Mouse (Mus musculus): ENCODE results near the gene Pml. TPM values are rescaled to one million over a fixed set of nuclear protein-coding genes. Genes with fewer than 3 reads are reported as not detected.

Gene Pml
- polyA plus RNA-seq, 1 experiment from 2014 or later, result 37.1 TPM

DNA sequence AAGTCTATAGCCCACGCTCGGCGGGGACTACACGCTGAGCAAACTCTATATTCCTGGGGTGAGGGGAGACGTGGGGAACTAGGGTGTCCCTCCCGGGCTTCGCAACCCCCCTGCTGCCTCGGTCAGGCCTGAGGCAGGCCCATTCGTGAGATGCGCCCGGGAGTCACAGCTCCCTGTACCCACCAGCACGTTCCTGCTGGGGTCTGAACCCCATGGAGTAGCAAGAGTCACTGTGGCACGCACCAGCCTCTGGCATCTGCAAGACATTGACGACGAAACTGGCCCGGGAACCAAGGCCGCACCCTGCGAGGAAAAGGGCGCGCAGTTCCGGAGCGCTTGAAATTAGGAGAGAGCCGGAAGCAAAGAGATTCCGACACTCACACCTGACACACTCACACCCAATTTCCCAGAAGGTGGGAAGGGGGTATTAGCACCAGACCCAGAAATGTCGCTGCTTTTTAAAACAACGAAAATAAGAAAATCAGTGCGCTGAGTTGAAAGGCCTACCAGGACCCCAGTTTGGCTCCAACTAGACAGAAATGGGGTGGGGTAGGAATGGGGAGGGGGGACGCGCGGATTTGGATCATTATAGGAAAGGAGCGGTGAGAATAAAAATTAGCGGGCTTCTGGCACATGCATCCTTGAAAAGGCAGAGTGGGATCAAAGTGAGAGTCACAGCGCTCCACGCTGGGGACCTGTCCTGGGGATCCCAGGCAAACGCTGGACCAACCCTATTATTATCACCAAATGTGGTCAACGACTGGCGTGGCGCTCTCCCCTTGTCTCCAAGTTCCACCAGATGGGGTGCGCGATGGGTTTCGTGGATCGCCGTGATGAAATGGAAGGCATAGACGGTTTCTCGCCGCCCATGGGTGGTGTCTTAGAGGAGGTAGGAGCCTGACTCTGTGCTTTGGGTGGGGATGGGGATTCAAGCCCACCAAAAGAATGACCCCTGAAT, 52.7 kb downstream of the Pml start:
- no peaks in the 10 kb centered on the region for H3K36me3 ChIP-seq (ENCODE audit: inconsistent target)

DNA sequence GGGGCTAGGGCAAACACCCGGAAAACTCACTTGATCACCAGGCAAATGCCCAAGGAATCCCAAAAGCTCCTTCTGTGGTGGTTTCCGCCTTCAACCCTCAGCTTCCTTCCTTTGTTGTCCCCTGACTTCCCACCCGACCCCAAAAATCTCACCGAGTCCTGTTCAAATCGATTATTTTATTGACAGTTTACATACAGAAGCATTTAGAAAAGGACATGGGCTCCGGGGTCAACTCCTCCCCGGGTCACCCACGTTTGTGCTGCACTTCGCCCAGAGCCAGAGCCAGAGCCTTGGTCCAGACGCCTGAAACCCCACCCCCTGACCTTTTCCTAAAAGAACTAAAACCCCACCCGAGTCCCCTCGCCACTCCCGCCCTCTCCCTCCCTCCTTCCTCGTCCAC, 53.4 kb downstream of the Pml start:
- Histone ChIP-seq H3K36me3 (ENCODE audit: inconsistent target) (no peaks in the 10 kb centered on the region), H3K27ac (no peak overlapping the region), H3K79me2 (ENCODE audit: inconsistent target) (no peaks in the 10 kb centered on the region), H3K4me3 (ENCODE audit: inconsistent target) (no peak overlapping the region)
- WGBS (ENCODE audit: missing documents), result 3% methylated on average over 14 of the region's 14 CpGs

More for the DNA sequence above, 52.7 kb downstream of the Pml start:
- H3K79me2 ChIP-seq (ENCODE audit: inconsistent target), result no peaks in the 10 kb centered on the region
- no peak overlapping the region for H3K4me3 ChIP-seq (ENCODE audit: inconsistent target)
- no peak overlapping the region for H3K27ac ChIP-seq
- WGBS (ENCODE audit: missing documents), result 6% methylated on average over 45 of the region's 46 CpGs

DNA sequence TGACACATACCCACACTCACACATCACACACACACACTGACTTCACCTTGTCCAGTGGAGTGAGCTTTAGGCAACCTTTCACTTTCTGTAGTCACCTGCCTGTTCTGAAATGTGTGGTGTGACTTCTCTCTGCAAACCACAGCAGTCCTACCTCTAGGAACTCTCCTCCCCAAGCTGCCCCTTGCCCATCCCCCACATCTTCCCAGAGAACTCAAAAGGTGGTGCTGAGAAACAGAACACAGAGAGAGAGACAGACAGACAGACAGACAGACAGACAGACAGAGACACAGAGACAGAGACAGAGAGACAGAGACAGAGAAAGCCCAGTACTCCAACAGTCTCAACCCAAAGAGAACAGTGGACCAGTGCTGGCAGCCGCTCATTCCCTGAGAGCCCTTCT, 53.9 kb downstream of the Pml start:
- no peaks in the 10 kb centered on the region for H3K79me2 ChIP-seq (ENCODE audit: inconsistent target)
- no peak overlapping the region for H3K27ac ChIP-seq
- no peak overlapping the region for H3K4me3 ChIP-seq (ENCODE audit: inconsistent target)
- WGBS (ENCODE audit: missing documents), result 45% methylated on average over 1 of the region's 1 CpGs
- H3K36me3 ChIP-seq (ENCODE audit: inconsistent target), result no peaks in the 10 kb centered on the region

DNA sequence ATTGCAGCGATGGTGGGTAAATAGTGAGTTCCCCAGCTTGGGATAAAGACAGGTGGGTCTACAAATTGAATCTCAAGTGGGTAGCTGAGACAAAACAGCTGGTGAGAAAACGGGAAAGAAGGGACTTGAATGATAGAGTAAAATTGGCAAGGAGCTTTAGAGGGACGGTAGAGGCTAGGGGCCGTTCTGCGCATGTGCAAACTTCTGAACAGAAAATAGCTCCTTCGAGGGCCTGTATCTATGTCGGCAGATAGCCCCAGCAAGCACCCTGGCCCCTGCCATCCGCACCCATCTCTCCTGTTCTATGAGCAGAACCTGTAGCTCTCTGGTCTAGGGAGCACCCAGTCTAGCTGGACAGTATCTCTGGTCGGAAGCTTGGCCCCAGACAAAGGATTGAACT, 55.4 kb downstream of the Pml start:
- H3K79me2 ChIP-seq (ENCODE audit: inconsistent target), result no peaks in the 10 kb centered on the region
- 85% methylated on average over 9 of the region's 9 CpGs for WGBS (ENCODE audit: missing documents)

DNA sequence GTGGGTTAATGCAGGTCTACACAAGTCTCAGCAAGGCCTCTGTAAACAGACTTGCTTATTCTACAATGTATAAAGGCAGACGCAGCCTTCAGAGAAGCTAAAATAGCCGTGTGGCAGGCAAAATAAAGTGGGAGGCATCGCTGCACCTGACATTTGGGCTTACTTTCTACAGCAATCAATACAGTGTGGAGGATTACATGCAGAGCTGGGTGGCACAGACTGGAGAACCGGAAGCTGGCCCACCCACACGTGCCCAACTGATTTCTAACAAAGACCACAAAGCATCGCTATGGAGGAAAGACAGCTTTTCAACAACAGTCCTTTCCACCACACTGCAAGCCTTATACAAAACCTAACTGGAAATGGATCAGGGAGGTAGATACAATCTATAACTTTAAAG, 65.1 kb downstream of the Pml start:
- no peaks in the 10 kb centered on the region for H3K79me2 ChIP-seq (ENCODE audit: inconsistent target)
- H3K27ac ChIP-seq, result no peak overlapping the region
- H3K36me3 ChIP-seq (ENCODE audit: inconsistent target), result no peaks in the 10 kb centered on the region
- WGBS (ENCODE audit: missing documents), result 74% methylated on average over 6 of the region's 6 CpGs
- H3K4me3 ChIP-seq (ENCODE audit: inconsistent target), result no peak overlapping the region

More for the DNA sequence above, 55.4 kb downstream of the Pml start:
- Histone ChIP-seq H3K36me3 (ENCODE audit: inconsistent target) (no peaks in the 10 kb centered on the region), H3K4me3 (ENCODE audit: inconsistent target) (no peak overlapping the region), H3K27ac (no peak overlapping the region)

DNA sequence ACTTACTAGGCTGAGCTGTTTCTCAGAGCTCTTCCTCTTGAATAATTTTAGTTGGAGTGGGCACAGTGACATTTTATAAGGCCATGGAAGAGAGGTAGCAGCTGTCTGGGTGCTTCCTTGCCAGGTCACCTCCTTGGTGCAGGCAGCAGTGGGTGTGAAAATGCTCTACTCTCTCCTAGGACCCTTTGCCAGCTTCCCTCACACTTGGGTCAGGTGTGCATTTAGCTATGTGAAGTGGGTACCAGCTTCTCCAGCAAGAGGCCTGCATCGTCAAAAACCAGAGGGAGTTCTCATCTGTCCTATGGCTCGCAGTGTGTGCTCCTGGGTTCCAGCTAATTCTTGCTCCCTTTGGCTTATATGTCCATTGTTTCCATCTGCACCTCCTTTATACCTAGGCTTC, 70.2 kb downstream of the Pml start:
- no peaks in the 10 kb centered on the region for H3K79me2 ChIP-seq (ENCODE audit: inconsistent target)
- H3K27ac ChIP-seq, result no peak overlapping the region
- no peak overlapping the region for H3K4me3 ChIP-seq (ENCODE audit: inconsistent target)
- H3K36me3 ChIP-seq (ENCODE audit: inconsistent target), result no peaks in the 10 kb centered on the region
- 100% methylated on average over 2 of the region's 2 CpGs for WGBS (ENCODE audit: missing documents)

DNA sequence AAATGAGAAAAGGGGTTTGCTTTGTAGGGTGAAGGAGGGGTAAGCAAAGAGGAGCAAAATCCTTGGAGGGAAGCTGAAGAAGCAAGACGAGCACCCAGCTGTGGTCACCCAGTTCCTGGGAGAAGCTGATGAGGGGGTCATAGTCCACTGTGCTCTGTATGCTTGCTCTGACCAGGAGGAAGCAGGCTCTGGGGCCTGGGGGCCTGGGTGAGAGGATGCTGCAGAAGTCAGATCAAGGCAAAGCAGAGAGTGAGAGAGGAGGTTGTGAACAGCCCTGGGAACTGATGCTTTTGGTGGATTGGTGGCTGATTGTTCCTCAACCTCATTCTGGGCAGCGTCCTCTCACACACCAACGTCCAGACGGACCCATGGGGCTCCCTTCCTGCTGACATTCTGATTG, 72.4 kb downstream of the Pml start:
- WGBS (ENCODE audit: missing documents), result 88% methylated on average over 4 of the region's 4 CpGs
- H3K27ac ChIP-seq, result no peak overlapping the region
- no peak overlapping the region for H3K4me3 ChIP-seq (ENCODE audit: inconsistent target)
- H3K79me2 ChIP-seq (ENCODE audit: inconsistent target), result no peaks in the 10 kb centered on the region
- H3K36me3 ChIP-seq (ENCODE audit: inconsistent target), result no peaks in the 10 kb centered on the region

DNA sequence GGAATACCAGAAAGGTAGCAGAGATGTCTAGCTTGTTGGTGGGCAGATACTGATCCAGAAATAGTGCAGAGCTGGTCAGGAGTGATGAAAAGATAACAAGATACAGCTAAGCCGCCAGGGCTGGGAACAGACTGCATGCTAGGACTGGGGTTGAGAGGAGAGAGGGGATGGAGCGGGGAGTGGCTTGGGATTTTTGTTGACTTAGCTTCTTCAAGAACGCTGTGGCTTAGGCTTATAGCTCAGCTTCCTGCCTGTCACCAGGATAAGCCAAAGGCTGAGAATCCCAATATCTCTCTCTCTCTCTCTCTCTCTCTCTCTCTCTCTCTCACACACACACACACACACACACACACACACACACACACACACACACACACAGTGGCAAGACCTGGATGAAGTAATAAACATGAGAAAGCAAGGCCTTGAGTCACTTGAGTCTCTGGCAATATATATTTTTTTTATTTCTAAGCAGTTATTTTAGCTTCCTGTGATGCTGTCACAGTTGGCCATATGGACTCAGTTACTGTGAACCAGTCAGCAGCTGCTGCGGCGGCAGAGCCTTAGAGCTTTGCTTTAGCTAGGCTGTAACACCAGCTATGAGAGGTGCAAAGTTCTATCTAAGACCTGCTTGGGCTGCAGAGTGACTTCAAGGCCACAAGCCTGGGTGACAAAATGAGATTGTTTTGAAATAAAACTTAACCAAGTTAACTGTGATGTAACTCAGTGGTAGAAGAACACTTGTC, 73.7 kb downstream of the Pml start:
- WGBS (ENCODE audit: missing documents), result 95% methylated on average over 5 of the region's 5 CpGs

DNA sequence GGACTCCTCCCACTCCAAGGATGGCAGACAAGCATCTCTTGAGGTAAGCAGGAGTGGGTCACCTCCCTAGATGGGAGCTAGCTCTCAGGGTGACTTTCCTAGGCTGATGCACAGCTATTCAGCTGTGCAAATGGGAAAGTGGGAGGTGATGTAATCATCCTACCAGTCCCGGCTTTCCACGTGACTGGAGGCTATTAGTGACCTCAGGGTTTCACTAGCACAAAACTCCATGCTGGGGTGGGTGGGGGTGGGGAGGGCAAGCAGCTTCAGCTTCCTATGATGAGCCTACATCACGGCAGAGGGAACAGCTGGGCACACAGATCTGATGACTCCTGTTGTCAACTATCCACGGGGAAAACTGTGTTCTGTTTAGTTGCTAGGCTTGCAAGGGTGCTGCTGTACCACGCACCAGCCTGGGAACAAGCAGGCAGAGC, 74.8 kb downstream of the Pml start:
- no peaks in the 10 kb centered on the region for H3K79me2 ChIP-seq (ENCODE audit: inconsistent target)
- no peak overlapping the region for H3K27ac ChIP-seq
- H3K36me3 ChIP-seq (ENCODE audit: inconsistent target), result no peaks in the 10 kb centered on the region
- no peak overlapping the region for H3K4me3 ChIP-seq (ENCODE audit: inconsistent target)
- WGBS (ENCODE audit: missing documents), result 63% methylated on average over 5 of the region's 5 CpGs

More for the DNA sequence above, 73.7 kb downstream of the Pml start:
- Histone ChIP-seq H3K79me2 (ENCODE audit: inconsistent target) (no peaks in the 10 kb centered on the region), H3K27ac (no peak overlapping the region), H3K36me3 (ENCODE audit: inconsistent target) (no peaks in the 10 kb centered on the region), H3K4me3 (ENCODE audit: inconsistent target) (no peak overlapping the region)

DNA sequence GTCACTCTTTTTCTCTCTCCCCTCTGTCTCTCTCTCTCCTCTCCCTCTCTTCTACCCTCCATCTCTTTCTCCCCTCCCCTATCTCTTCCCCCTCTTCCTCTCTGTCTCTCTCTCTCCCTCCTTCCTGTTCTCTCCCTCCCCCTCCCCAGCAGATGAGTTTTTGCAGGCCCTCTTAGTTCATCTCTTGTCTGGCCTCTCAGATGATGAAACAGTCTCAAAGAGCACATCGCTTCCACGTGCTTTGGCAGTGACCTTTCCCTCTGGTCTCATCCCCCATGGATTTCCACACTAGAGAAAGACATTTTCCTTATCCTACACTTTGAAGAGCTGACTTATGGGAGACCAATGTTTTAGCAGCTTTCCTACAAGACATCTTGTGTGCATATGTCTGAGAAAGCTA, 76.7 kb downstream of the Pml start:
- 88% methylated on average over 2 of the region's 2 CpGs for WGBS (ENCODE audit: missing documents)
- H3K36me3 ChIP-seq (ENCODE audit: inconsistent target), result no peaks in the 10 kb centered on the region
- no peak overlapping the region for H3K27ac ChIP-seq
- no peak overlapping the region for H3K4me3 ChIP-seq (ENCODE audit: inconsistent target)
- no peaks in the 10 kb centered on the region for H3K79me2 ChIP-seq (ENCODE audit: inconsistent target)

DNA sequence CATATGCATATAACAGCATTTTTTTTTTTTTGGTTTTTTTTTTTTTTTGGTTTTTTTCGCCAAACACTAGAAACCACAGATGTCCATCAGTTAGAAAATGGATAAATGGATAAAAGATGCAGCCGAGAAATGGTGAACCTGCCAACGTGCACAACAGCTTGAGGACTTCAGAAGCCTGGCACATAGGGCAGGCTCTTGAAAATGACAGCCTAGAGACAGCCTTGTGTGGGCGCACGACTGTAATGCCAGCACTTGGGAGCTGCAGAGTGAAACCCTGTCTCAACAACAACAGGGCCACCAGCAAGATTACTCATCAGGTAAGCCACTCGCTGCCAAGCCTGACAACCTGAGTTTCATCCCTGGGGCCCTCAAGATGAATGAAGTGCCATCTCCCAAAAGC, 80.2 kb downstream of the Pml start:
- H3K4me3 ChIP-seq (ENCODE audit: inconsistent target), result no peak overlapping the region
- no peaks in the 10 kb centered on the region for H3K36me3 ChIP-seq (ENCODE audit: inconsistent target)
- no peak overlapping the region for H3K27ac ChIP-seq
- 95% methylated on average over 6 of the region's 6 CpGs for WGBS (ENCODE audit: missing documents)
- no peaks in the 10 kb centered on the region for H3K79me2 ChIP-seq (ENCODE audit: inconsistent target)

DNA sequence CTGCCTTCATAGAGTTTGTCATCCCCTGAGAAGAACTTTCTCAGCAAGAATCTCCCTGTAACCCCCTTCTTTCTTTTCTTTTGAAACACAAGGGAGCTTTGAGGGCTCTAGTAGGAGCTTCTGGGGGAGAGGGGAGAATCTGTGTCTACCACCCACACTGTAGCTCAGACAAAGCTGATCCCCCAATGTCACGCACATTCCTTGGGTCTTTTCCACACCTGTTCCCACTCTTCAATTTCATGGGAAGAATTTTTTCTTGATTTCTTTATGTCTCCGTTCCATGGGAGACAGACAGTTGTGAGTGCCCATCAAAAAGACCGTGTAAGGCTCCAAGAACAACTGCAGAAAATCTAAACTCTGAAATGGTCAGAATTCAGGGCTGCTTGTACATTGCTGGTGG, 80.7 kb downstream of the Pml start:
- 90% methylated on average over 3 of the region's 3 CpGs for whole genome bisulfite sequencing (ENCODE audit: missing documents)
- Histone ChIP-seq H3K27ac (no peak overlapping the region), H3K36me3 (ENCODE audit: inconsistent target) (no peaks in the 10 kb centered on the region), H3K79me2 (ENCODE audit: inconsistent target) (no peaks in the 10 kb centered on the region), H3K4me3 (ENCODE audit: inconsistent target) (no peak overlapping the region)
